Mouse (Mus musculus) 3T3-L1 (cell line): ENCODE data around the gene Rbm33.

Experiments
- DNase-seq: peaks from one replicate; pipeline ENCODE4 v3.0.0-alpha.2; 2015; ENCODE audit warnings: low read depth, low spot score

Gene Rbm33

GRCm38 (mm10) chr5:28406662-28407061 lies 89.7 kb downstream of the Rbm33 start:
- DNase-seq = no peak

- no peak for DNase-seq
These were observed 95.2 kb downstream of the Rbm33 start for GRCm38 (mm10) chr5:28412006-28412685.

- no peak for DNase-seq
These were observed 96.6 kb downstream of the Rbm33 start for GRCm38 (mm10) chr5:28413533-28413932.

GRCm38 (mm10) chr5:28414076-28414475 lies 97.2 kb downstream of the Rbm33 start:
- no peak for DNase-seq

GRCm38 (mm10) chr5:28416029-28416428 lies 99.1 kb downstream of the Rbm33 start:
- DNase-seq = no peak

GRCm38 (mm10) chr5:28418734-28419133 lies 101.8 kb downstream of the Rbm33 start:
- DNase-seq = no peak

- no peak for DNase-seq
These were observed 102.8 kb downstream of the Rbm33 start for GRCm38 (mm10) chr5:28419640-28420265.

- no peak for DNase-seq
These were observed 106.9 kb downstream of the Rbm33 start for GRCm38 (mm10) chr5:28423781-28424180.

- DNase-seq = peak; percentile 27
These were observed 109.0 kb downstream of the Rbm33 start for GRCm38 (mm10) chr5:28425926-28426325.

GRCm38 (mm10) chr5:28450126-28450890 lies 133.4 kb downstream of the Rbm33 start:
- DNase-seq = no peak

- peak; percentile 82 for DNase-seq
These were observed 134.2 kb downstream of the Rbm33 start for GRCm38 (mm10) chr5:28451053-28451638.

- DNase-seq = no peak
These were observed 136.2 kb downstream of the Rbm33 start for GRCm38 (mm10) chr5:28453086-28453485.

GRCm38 (mm10) chr5:28453523-28453922 lies 136.6 kb downstream of the Rbm33 start:
- DNase-seq = no peak

- no peak for DNase-seq
These were observed 137.6 kb downstream of the Rbm33 start for GRCm38 (mm10) chr5:28454546-28454945.

- DNase-seq = no peak
These were observed 138.8 kb downstream of the Rbm33 start for GRCm38 (mm10) chr5:28455721-28456120.

- DNase-seq = no peak
These were observed 139.4 kb downstream of the Rbm33 start for GRCm38 (mm10) chr5:28456366-28456765.

- no peak for DNase-seq
These were observed 141.2 kb downstream of the Rbm33 start for GRCm38 (mm10) chr5:28457921-28458641.

- no peak for DNase-seq
These were observed 141.9 kb downstream of the Rbm33 start for GRCm38 (mm10) chr5:28458821-28459240.

- no peak for DNase-seq
These were observed 142.7 kb downstream of the Rbm33 start for GRCm38 (mm10) chr5:28459456-28460225.

GRCm38 (mm10) chr5:28460556-28461350 lies 143.8 kb downstream of the Rbm33 start:
- no peak for DNase-seq
